Mouse (Mus musculus): ENCODE measurements around the gene Pdia4. TPM values are rescaled to one million over a fixed set of nuclear protein-coding genes. Genes with fewer than 3 reads are reported as not detected.
A peak's percentile ranks its signal among the peaks of the same experiment; 100 is the strongest.

The Pdia4 gene
- polyA plus RNA-seq, 1 experiment from 2014 or later, result 145 TPM

DNA sequence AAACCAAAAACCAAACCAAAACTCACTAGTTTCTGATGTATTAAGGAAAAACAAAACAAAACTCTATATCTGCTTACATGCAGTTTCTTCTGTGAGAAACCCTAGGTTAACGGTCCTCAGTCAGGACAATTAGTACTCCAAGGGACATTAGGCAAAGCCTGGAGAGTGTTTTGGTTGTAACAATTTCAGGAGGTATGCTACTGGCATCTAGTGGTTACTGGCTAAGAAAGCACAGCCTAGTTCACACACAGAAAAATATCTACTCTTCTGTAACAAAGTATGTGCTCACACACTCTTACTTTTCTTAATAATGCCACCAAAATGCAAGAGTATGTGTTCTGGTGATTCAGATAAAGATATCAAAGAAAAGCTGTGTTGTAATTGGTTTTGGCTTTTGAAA is 15.7 kb upstream of the Pdia4 start:
- 6% methylated on average over 1 of the region's 1 CpGs for WGBS
- Histone ChIP-seq H3K36me3 (peaks cover 16% of the 10 kb centered on the region), H3K9ac (replicated peaks) (0 out of 2 replicates have a peak overlapping the region, but pooled peaks have one; percentile 97), H3K27me3 (no peaks in the 10 kb centered on the region), H3K4me1 (peaks cover 15% of the 10 kb centered on the region), H3K4me3 (peak overlapping the region; percentile 88), H3K27ac (replicated peaks) (no peak overlapping the region), H3K4me2 (replicated peaks) (peak overlapping the region; percentile 34), H3K9me3 (no peaks in the 10 kb centered on the region)
- no peak for ATAC-seq (replicated peaks)

DNA sequence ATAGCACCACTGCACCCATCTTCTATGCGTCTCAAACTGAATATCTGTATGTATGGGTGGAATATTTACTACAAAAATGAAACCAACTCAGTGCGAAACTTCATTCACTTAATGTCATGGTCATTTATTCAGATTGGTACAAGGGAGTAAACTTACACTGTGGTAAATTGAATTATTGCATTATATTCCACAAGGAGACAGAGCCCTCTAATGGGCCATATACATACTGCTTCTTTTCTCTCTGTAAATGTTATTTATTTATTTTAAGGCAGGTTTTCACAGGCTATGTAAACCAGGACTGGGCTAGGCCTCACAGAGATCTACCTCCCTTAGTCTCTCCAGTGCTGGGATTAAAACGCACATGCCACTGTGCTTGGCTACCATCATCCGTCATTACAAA is 14.2 kb upstream of the Pdia4 start:
- Histone ChIP-seq H3K4me1 (peaks cover 15% of the 10 kb centered on the region), H3K9me3 (no peaks in the 10 kb centered on the region)
- ATAC-seq (replicated peaks), result no peak

DNA sequence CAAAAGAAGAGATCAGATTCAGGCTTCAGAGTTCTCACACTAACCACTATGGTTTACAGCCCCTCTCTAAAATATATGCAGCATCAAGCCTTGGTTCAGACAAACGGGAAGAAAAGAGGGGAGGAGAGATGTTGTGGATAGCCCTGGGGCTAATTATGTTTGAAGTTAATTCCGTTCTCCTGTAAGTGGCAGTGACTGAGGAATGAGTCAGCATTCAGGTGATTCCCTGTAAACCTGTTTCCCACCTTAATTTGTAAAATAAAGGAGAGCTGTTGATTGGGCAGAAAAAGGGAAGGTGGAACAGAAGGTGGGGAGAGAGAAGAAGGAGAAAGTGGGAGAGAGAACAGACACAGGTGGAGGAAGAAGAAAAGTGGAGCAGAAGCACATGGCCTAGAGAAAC is 11.0 kb upstream of the Pdia4 start:
- Histone ChIP-seq H3K27me3 (no peaks in the 10 kb centered on the region), H3K4me3 (no peak overlapping the region), H3K4me1 (peaks cover 6% of the 10 kb centered on the region), H3K9ac (replicated peaks) (no peak overlapping the region), H3K27ac (replicated peaks) (no peak overlapping the region), H3K9me3 (no peaks in the 10 kb centered on the region), H3K4me2 (replicated peaks) (no peak overlapping the region), H3K36me3 (peaks cover 62% of the 10 kb centered on the region)
- 68% methylated on average over 2 of the region's 2 CpGs for whole genome bisulfite sequencing
- no peak for ATAC-seq (replicated peaks)

More for the DNA sequence above, 14.2 kb upstream of the Pdia4 start:
- Histone ChIP-seq H3K4me2 (replicated peaks) (no peak overlapping the region), H3K9ac (replicated peaks) (no peak overlapping the region), H3K27ac (replicated peaks) (no peak overlapping the region), H3K4me3 (no peak overlapping the region), H3K27me3 (no peaks in the 10 kb centered on the region), H3K36me3 (peaks cover 30% of the 10 kb centered on the region)
- 94% methylated on average over 4 of the region's 4 CpGs for WGBS

DNA sequence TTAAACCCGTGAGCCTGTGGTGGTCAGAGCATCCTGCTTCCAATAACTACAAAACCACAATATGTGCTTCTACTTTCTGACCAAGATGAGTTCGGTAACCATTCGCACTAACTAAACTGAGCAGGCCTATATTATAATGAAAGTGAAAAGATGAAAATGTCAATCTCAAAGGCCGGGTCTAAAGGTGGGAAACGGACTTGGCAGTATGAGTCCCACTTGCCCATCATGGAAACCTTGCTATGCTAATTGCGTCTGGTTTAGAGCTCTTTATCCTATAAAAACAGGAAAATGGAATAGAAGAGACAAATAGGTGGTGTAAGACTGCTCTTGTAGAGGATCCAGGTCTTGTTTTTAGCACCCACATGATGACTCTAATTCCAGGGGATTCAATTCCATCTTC is 8.5 kb upstream of the Pdia4 start:
- Histone ChIP-seq H3K27ac (replicated peaks) (no peak overlapping the region), H3K4me1 (no peaks in the 10 kb centered on the region), H3K4me2 (replicated peaks) (no peak overlapping the region), H3K9me3 (no peaks in the 10 kb centered on the region), H3K9ac (replicated peaks) (no peak overlapping the region), H3K27me3 (no peaks in the 10 kb centered on the region), H3K36me3 (peaks cover 76% of the 10 kb centered on the region), H3K4me3 (no peak overlapping the region)
- ATAC-seq (replicated peaks), result no peak
- WGBS, result 94% methylated on average over 6 of the region's 6 CpGs

DNA sequence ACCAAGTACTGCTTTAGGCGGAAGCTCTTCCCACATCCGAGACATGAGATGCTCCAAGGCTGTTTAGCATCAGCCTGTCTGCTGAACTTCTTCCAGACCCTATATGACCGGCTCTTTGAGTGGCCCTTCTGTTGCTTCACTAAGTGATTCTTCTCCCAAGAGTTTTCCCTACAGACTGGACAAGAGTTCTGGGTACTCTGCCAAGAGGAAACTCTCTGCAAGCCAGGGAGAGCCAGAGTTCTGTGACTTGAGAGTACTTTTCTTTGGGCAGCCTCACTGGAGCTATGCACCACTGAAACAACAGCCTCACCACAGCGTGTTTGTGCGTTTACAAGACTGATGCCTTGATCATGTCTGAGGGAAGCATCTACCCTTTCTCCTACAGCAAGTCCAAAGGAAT is 8.0 kb upstream of the Pdia4 start:
- Histone ChIP-seq H3K4me2 (replicated peaks) (no peak overlapping the region), H3K4me3 (no peak overlapping the region), H3K9me3 (no peaks in the 10 kb centered on the region), H3K36me3 (peaks cover 76% of the 10 kb centered on the region), H3K27ac (replicated peaks) (no peak overlapping the region), H3K4me1 (no peaks in the 10 kb centered on the region), H3K27me3 (no peaks in the 10 kb centered on the region), H3K9ac (replicated peaks) (no peak overlapping the region)
- WGBS, result 98% methylated on average over 5 of the region's 5 CpGs
- ATAC-seq (replicated peaks), result no peak

DNA sequence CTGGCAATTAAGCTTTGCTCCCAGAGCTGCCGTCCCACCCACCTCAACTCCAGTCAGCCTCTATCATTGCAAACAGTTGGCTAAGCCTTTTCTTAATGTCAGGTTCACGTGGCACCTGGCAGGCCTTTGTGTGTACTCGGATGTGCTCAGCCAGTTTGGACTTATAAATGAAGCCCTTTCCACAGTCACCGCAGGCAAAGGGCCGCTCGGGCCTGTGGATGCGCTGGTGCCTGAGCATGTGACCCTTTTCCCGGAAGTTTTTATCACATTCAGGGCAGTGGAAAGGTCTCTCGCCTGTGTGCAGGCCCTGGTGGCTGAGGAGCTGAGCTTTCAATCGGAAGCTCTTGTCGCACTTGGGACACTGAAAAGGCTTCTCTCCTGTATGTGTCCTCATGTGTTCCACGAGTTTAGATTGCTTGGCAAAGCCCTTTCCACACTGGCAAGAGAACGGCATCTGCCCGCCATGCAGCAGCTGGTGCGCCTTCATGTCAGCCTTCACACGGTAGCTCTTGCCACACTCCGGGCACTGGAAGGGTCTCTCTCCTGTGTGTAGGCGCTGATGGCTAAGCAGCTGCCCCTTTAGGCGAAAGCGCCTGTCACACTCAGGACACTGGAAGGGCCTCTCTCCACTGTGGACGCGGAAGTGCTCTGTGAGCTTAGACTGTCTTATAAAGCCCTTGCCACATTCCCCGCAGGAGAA is 6.5 kb upstream of the Pdia4 start:
- Histone ChIP-seq H3K36me3 (peaks cover 68% of the 10 kb centered on the region), H3K9me3 (no peaks in the 10 kb centered on the region), H3K27ac (replicated peaks) (no peak overlapping the region), H3K4me1 (no peaks in the 10 kb centered on the region), H3K9ac (replicated peaks) (no peak overlapping the region), H3K4me3 (no peak overlapping the region), H3K4me2 (replicated peaks) (no peak overlapping the region), H3K27me3 (no peaks in the 10 kb centered on the region)
- no peak for ATAC-seq (replicated peaks)
- 88% methylated on average over 23 of the region's 23 CpGs for WGBS

DNA sequence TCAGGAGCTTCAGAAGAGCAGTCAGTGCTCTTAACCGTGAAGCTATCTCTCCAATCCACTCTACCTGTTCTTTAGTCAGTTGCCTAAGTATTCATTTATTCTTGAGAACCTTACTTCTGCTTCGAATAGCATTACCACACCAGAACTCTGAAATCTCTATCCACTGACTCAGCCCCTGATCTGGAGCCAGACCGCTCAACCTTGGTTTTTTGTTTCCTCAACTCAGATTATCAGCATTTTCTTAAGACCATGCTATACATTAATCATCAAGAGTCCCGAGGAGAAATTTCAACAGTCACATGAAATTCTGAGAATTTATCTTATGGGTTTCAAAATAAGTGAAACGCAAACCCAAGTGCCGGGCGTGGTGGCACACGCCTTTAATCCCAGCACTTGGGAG is 5.5 kb upstream of the Pdia4 start:
- WGBS, result 93% methylated on average over 8 of the region's 8 CpGs
- Histone ChIP-seq H3K9me3 (no peaks in the 10 kb centered on the region), H3K27me3 (no peaks in the 10 kb centered on the region), H3K4me3 (no peak overlapping the region), H3K4me2 (replicated peaks) (no peak overlapping the region), H3K4me1 (peaks cover 7% of the 10 kb centered on the region), H3K27ac (replicated peaks) (no peak overlapping the region), H3K9ac (replicated peaks) (no peak overlapping the region), H3K36me3 (peaks cover 58% of the 10 kb centered on the region)
- no peak for ATAC-seq (replicated peaks)

DNA sequence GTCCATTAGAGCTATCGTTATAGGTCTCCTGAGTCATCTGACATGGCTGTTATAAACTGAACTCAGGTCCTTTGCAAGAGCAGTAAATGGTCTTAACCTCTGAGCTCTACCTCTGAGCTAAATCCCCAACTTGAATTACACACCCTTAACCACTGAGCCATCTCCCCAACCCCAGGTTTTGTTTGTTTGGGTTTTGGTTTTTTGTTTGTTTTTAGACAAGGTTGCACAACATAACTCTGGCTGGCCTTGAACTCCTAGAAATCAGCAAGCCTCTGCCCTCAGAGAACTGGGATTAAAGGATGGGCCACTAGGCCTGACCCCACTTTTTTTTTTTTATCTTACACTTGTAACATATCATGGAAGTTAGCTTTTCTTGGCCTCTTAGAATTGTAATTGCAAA is 2.9 kb upstream of the Pdia4 start:
- WGBS, result 100% methylated on average over 1 of the region's 1 CpGs
- no peak overlapping the region for H3K27ac ChIP-seq (replicated peaks)
- peaks cover 21% of the 10 kb centered on the region for H3K4me1 ChIP-seq
- no peak overlapping the region for H3K9ac ChIP-seq (replicated peaks)
- no peaks in the 10 kb centered on the region for H3K9me3 ChIP-seq
- peaks cover 34% of the 10 kb centered on the region for H3K36me3 ChIP-seq
- no peak for ATAC-seq (replicated peaks)
- no peaks in the 10 kb centered on the region for H3K27me3 ChIP-seq
- H3K4me3 ChIP-seq, result no peak overlapping the region
- no peak overlapping the region for H3K4me2 ChIP-seq (replicated peaks)

DNA sequence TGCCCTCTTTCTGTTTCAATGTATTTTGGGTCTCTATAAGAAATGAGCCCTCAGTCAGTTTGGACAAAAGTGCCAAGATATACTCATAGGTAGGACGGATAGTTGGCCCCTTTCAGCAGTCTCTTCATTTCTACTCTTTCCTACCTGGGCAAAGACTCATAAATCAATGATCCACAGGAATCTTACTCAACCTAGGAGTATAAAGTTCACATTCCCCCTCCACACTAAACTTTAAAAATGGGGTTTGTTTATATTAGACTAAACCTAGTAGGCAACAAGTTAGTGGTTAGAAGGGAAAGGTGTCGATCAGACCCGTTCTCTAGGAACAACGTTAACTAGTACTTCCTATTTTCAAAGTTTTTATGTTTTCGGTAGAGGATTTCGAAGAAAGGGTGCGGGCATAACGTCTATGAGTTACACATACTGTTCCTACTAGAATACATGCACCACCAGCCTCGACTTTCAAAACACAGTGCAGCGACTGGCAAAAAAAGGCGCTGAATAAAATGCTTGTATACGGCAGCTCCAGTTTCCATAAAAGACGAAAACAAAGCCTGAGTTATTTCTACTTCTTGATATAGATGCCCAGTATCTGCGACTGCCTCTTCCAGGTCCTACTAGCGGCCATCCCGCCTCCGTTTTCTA is 837 bp downstream of the Pdia4 start:
- H3K27me3 ChIP-seq, result no peaks in the 10 kb centered on the region
- H3K4me3 ChIP-seq, result peak overlapping the region; percentile 74
- peak overlapping the region; percentile 66 for H3K4me2 ChIP-seq (replicated peaks)
- no peaks in the 10 kb centered on the region for H3K9me3 ChIP-seq
- H3K9ac ChIP-seq (replicated peaks), result peak overlapping the region; percentile 76
- peaks cover 39% of the 10 kb centered on the region for H3K4me1 ChIP-seq
- H3K36me3 ChIP-seq, result peaks cover 8% of the 10 kb centered on the region; the same call in 1 of the 2 replicates
- WGBS, result 1% methylated on average over 17 of the region's 17 CpGs
- ATAC-seq (replicated peaks), result no peak
- peak overlapping the region; percentile 92 for H3K27ac ChIP-seq (replicated peaks)

DNA sequence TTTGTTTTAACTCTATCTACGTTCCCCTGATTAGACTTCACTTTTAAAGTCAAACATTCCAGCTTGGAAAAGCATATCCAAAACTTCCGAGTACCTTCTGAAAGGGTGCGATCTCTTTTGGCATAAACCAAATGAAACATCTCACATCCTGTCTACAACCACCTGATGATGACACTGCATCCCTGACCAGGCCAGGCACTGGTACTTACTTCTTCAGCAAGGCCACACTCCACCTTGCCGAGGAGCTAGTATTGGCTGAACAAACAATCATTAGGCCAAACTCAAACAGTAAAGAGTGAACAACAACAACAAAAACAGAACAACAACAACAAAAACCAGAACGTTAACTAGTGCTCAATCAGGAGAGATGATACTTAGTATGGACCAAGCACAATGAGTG is 1.9 kb downstream of the Pdia4 start:
- H3K4me2 ChIP-seq (replicated peaks), result peak overlapping the region; percentile 66
- H3K4me3 ChIP-seq, result peak overlapping the region; percentile 74
- H3K36me3 ChIP-seq, result peaks cover 14% of the 10 kb centered on the region
- H3K27ac ChIP-seq (replicated peaks), result no peak overlapping the region
- peak overlapping the region; percentile 76 for H3K9ac ChIP-seq (replicated peaks)
- no peak for ATAC-seq (replicated peaks)
- H3K27me3 ChIP-seq, result no peaks in the 10 kb centered on the region
- H3K9me3 ChIP-seq, result no peaks in the 10 kb centered on the region
- WGBS, result 67% methylated on average over 5 of the region's 5 CpGs
- peaks cover 39% of the 10 kb centered on the region for H3K4me1 ChIP-seq

DNA sequence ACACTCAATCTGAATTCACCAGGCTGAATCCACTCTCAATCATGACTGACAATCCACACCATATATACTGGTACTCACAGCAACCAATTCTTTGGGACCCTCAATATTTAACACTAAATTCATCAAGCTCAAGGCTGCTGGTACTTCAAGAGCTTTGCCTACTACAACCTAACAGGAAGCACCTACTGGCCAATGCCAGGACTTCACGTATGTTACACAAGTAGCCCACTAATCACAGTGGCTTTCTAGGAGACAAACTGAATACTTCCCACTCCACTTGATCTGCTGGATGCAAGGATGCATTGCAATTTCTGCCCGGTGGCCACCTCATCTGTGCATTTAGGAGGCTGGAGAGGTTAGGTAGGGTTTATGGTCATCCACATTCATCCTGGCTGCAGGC is 3.0 kb downstream of the Pdia4 start:
- H3K4me2 ChIP-seq (replicated peaks), result no peak overlapping the region
- 77% methylated on average over 2 of the region's 2 CpGs for WGBS
- H3K9me3 ChIP-seq, result no peaks in the 10 kb centered on the region
- H3K4me1 ChIP-seq, result peaks cover 39% of the 10 kb centered on the region
- no peaks in the 10 kb centered on the region for H3K27me3 ChIP-seq
- H3K27ac ChIP-seq (replicated peaks), result no peak overlapping the region
- no peak overlapping the region for H3K4me3 ChIP-seq
- H3K9ac ChIP-seq (replicated peaks), result 0 out of 2 replicates have a peak overlapping the region, but pooled peaks have one; percentile 15
- no peak for ATAC-seq (replicated peaks)
- peaks cover 25% of the 10 kb centered on the region for H3K36me3 ChIP-seq

DNA sequence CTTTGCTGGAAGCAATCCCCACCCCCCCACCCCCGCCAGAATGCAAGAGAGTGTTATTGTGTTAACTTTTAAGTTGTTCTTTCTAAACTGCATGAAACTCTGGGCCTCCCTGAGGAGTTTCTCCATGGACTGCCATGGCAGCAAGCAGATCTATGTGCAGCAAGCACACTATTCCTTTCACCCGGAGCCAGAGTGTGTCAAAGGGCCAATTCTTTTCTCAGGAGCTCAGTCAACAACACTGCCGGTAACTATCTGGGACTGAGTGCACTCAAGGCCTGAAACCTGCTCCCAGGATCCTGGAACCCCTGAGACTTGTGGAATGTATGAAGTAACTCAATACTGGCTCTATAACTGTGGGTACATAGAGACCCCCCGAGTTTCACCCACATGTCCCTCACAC is 4.2 kb downstream of the Pdia4 start:
- Histone ChIP-seq H3K9me3 (no peaks in the 10 kb centered on the region), H3K4me2 (replicated peaks) (no peak overlapping the region), H3K27me3 (no peaks in the 10 kb centered on the region), H3K36me3 (peaks cover 36% of the 10 kb centered on the region), H3K4me3 (no peak overlapping the region), H3K9ac (replicated peaks) (no peak overlapping the region), H3K27ac (replicated peaks) (no peak overlapping the region), H3K4me1 (peaks cover 36% of the 10 kb centered on the region)
- no peak for ATAC-seq (replicated peaks)
- 67% methylated on average over 4 of the region's 4 CpGs for WGBS

Data from forebrain, embryonic 15.5 days (tissue).